Mouse (Mus musculus) regulatory T cell (primary cell): ENCODE data around the gene Il27ra.
"Not testable (repeated sequence)": the region's sequence is repeated elsewhere in the genome, so short reads cannot be mapped to it uniquely, and the experiment has no call there.

Experiments
- in situ Hi-C: fragments of 300-600 bp; cut with MboI, MseI; formaldehyde crosslinking; loops from one replicate; pipeline ENCODE4 v1.15.1; 2025; ENCODE audit warnings: high pct_unique_total_duplicates

Gene Il27ra

GRCm38 (mm10) chr8:84023085-84023484 lies 19.3 kb downstream of the Il27ra start:
- in situ Hi-C loops = loop anchor here (10.0 kb wide), 1 partner anchor 342 kb away; no protein-coding TSS in a partner anchor

- in situ Hi-C loops = loop anchor here (10.0 kb wide), 1 partner anchor 343 kb away; no protein-coding TSS in a partner anchor
Observed at GRCm38 (mm10) chr8:84021569-84021968, 20.8 kb downstream of the Il27ra start.

- in situ Hi-C loops = loop anchor here (10.0 kb wide), 1 partner anchor 344 kb away; no protein-coding TSS in a partner anchor
Observed at GRCm38 (mm10) chr8:84021096-84021495, 21.3 kb downstream of the Il27ra start, which contains the start of gene Palm3. Palm3 (plus strand) TSS chr8:84021471.

GRCm38 (mm10) chr8:84019738-84020137 lies 22.7 kb downstream of the Il27ra start:
- in situ Hi-C loops = loop anchor here (10.0 kb wide), 1 partner anchor 345 kb away; no protein-coding TSS in a partner anchor

- in situ Hi-C loops = no loop called here
Observed at GRCm38 (mm10) chr8:84015833-84016232, 26.6 kb downstream of the Il27ra start.

- in situ Hi-C loops = no loop called here
Observed at GRCm38 (mm10) chr8:84012499-84013165, 29.8 kb downstream of the Il27ra start.

- in situ Hi-C loops = no loop called here
Observed at GRCm38 (mm10) chr8:84011705-84012498, 30.5 kb downstream of the Il27ra start, which contains the start of gene 2210011C24Rik. 2210011C24Rik (minus strand) TSS chr8:84012171.

- in situ Hi-C loops = no loop called here
Observed at GRCm38 (mm10) chr8:84010625-84011611, 31.5 kb downstream of the Il27ra start.

GRCm38 (mm10) chr8:84009876-84010275 lies 32.5 kb downstream of the Il27ra start:
- in situ Hi-C loops = no loop called here

GRCm38 (mm10) chr8:84008362-84008761 lies 34.0 kb downstream of the Il27ra start:
- in situ Hi-C loops = no loop called here

GRCm38 (mm10) chr8:84005502-84005901 lies 36.9 kb downstream of the Il27ra start:
- in situ Hi-C loops = not testable (repeated sequence)

- in situ Hi-C loops = no loop called here
Observed at GRCm38 (mm10) chr8:84004533-84005201, 37.7 kb downstream of the Il27ra start.

GRCm38 (mm10) chr8:84003612-84004246 lies 38.7 kb downstream of the Il27ra start:
- in situ Hi-C loops = no loop called here

- in situ Hi-C loops = no loop called here
Observed at GRCm38 (mm10) chr8:84002957-84003611, 39.3 kb downstream of the Il27ra start.

GRCm38 (mm10) chr8:84001281-84002000 lies 40.9 kb downstream of the Il27ra start, which contains the start of gene 1700067K01Rik:
1700067K01Rik (plus strand) TSS chr8:84001502.
- in situ Hi-C loops = no loop called here

GRCm38 (mm10) chr8:83999825-84000224 lies 42.6 kb downstream of the Il27ra start:
- in situ Hi-C loops = no loop called here

GRCm38 (mm10) chr8:83999057-83999705 lies 43.2 kb downstream of the Il27ra start:
- in situ Hi-C loops = no loop called here
